Mouse (Mus musculus) limb, embryonic 11.5 days (tissue): ENCODE measurements around the gene Cela1. TPM values are rescaled to one million over a fixed set of nuclear protein-coding genes. Genes with fewer than 3 reads are reported as not detected.

Source experiments
- ATAC-seq: fragments of 200-750 bp; cut with Nextera tagmentation; 2 replicates; pipeline ENCODE4 v1.8.0; 2017; ENCODE audit warnings: low read depth; ENCODE audit not compliant: insufficient number of reproducible peaks, low FRiP score, low TSS enrichment
- DNase-seq: peaks from one replicate; pipeline ENCODE4 v3.0.0-alpha.2; 2015; ENCODE audit warnings: low spot score
- H3K27ac ChIP-seq: fragments of 300-500 bp; sonication (generic); replicated peaks from 2 replicates; pipeline ENCODE4 v1.5.1; 2014; ENCODE audit warnings: low read depth, mild to moderate bottlenecking, low read length
- H3K27me3 ChIP-seq: fragments of 300-500 bp; sonication (generic); 2 replicates; pipeline ENCODE4 v1.6.1; 2014; ENCODE audit warnings: mild to moderate bottlenecking, low read length, mixed read lengths; ENCODE audit not compliant: control insufficient read depth, insufficient read depth
- H3K36me3 ChIP-seq: fragments of 300-500 bp; sonication (generic); 2 replicates; pipeline ENCODE4 v1.6.1; 2014; ENCODE audit warnings: mild to moderate bottlenecking, low read length, moderate library complexity, mixed read lengths; ENCODE audit not compliant: control insufficient read depth, insufficient read depth
- H3K4me1 ChIP-seq: fragments of 300-500 bp; sonication (generic); 2 replicates; pipeline ENCODE4 v1.6.1; 2014; ENCODE audit warnings: low read length, mixed read lengths; ENCODE audit not compliant: control insufficient read depth, insufficient read depth
- H3K4me2 ChIP-seq: fragments of 300-500 bp; sonication (generic); 2 replicates; pipeline ENCODE4 v1.6.1; 2014; ENCODE audit warnings: low read depth, mild to moderate bottlenecking, moderate library complexity; ENCODE audit not compliant: severe bottlenecking
- H3K4me3 ChIP-seq: fragments of 300-500 bp; sonication (generic); 2 replicates; pipeline ENCODE4 v1.5.1; 2014; ENCODE audit warnings: low read depth, low read length
- H3K9ac ChIP-seq: fragments of 300-500 bp; sonication (generic); 2 replicates; pipeline ENCODE4 v1.6.1; 2014; ENCODE audit warnings: mild to moderate bottlenecking, low read length
- H3K9me3 ChIP-seq: fragments of 300-500 bp; sonication (generic); 2 replicates; pipeline ENCODE4 v1.6.1; 2016; ENCODE audit warnings: low read length; ENCODE audit not compliant: control insufficient read depth
- WGBS: fragments of 180-500 bp; shearing (Covaris S2); extraction: QIAGEN DNeasy Blood & Tissue Kit; methylation state at CpG from one replicate; pipeline ENCODE4 v1.1.7; 2014; 5-methylcytosine and 5-hydroxymethylcytosine counted together
- microRNA-seq: library from miRNA; unstranded; fragments of <30 nt; microRNA quantifications from one replicate; pipeline ENCODE4, GENCODE M21; 2016
- polyA plus RNA-seq: library from polyadenylated mRNA; unstranded; fragments of >200 nt; fragmentation: Nextera tagmentation; extraction: Ambion mirVana; gene quantifications from 2 replicates; pipeline ENCODE4 v1.2.1, GENCODE M21; 2014

Cela1 gene
- polyA plus RNA-seq, 1 experiment from 2014 or later = 1.4 TPM

- ATAC-seq (no peak), DNase-seq (no peak)
- no peak overlapping the region for H3K4me2 ChIP-seq
- H3K36me3 ChIP-seq = no peaks in the 10 kb centered on the region
- no peak overlapping the region for H3K9ac ChIP-seq
- WGBS = 47% methylated on average over 7 of the region's 7 CpGs
- H3K27me3 ChIP-seq = no peaks in the 10 kb centered on the region
- no peaks in the 10 kb centered on the region for H3K9me3 ChIP-seq
- peaks cover 8% of the 10 kb centered on the region; the same call in 1 of the 2 replicates for H3K4me1 ChIP-seq
- H3K4me3 ChIP-seq = no peak overlapping the region
- no peak overlapping the region for H3K27ac ChIP-seq
Observed at GRCm38 (mm10) chr15:100628797-100629196, 58.9 kb downstream of the Cela1 start.

GRCm38 (mm10) chr15:100627774-100628370 is 59.8 kb downstream of the Cela1 start:
- 6% methylated on average over 11 of the region's 11 CpGs for WGBS
- no peak overlapping the region for H3K27ac ChIP-seq
- no peaks in the 10 kb centered on the region for H3K36me3 ChIP-seq

GRCm38 (mm10) chr15:100627287-100627686 is 60.4 kb downstream of the Cela1 start:
- WGBS = 11% methylated on average over 10 of the region's 10 CpGs
- no peaks in the 10 kb centered on the region for H3K9me3 ChIP-seq

More at GRCm38 (mm10) chr15:100627774-100628370, 59.8 kb downstream of the Cela1 start:
- Histone ChIP-seq H3K4me3 (no peak overlapping the region), H3K9me3 (no peaks in the 10 kb centered on the region), H3K4me2 (no peak overlapping the region), H3K4me1 (peaks cover 8% of the 10 kb centered on the region; the same call in 1 of the 2 replicates), H3K9ac (0 out of 2 replicates have a peak overlapping the region, but pooled peaks have one; percentile 12), H3K27me3 (no peaks in the 10 kb centered on the region)
- no peak for DNase-seq
- no peak for ATAC-seq

GRCm38 (mm10) chr15:100624435-100624834 is 63.3 kb downstream of the Cela1 start:
- 90% methylated on average over 3 of the region's 3 CpGs for WGBS
- H3K4me3 ChIP-seq = no peak overlapping the region
- H3K36me3 ChIP-seq = no peaks in the 10 kb centered on the region
- H3K27me3 ChIP-seq = no peaks in the 10 kb centered on the region
- no peaks in the 10 kb centered on the region for H3K9me3 ChIP-seq
- no peak overlapping the region for H3K27ac ChIP-seq
- ATAC-seq (no peak), DNase-seq (no peak)
- no peak overlapping the region for H3K4me2 ChIP-seq
- no peak overlapping the region for H3K9ac ChIP-seq
- H3K4me1 ChIP-seq = peaks cover 8% of the 10 kb centered on the region; the same call in 1 of the 2 replicates

More at GRCm38 (mm10) chr15:100627287-100627686, 60.4 kb downstream of the Cela1 start:
- no peak overlapping the region for H3K4me2 ChIP-seq
- ATAC-seq (no peak), DNase-seq (peak; percentile 39)
- H3K4me1 ChIP-seq = peaks cover 8% of the 10 kb centered on the region; the same call in 1 of the 2 replicates
- H3K4me3 ChIP-seq = no peak overlapping the region
- no peak overlapping the region for H3K9ac ChIP-seq
- no peaks in the 10 kb centered on the region for H3K36me3 ChIP-seq
- no peak overlapping the region for H3K27ac ChIP-seq
- H3K27me3 ChIP-seq = no peaks in the 10 kb centered on the region

Small RNA genes within 50 kb of the gene (microRNA-seq; reads per million reads assigned to microRNA genes)
- gene Mir6961 = not detected

Other genes starting within 250 kb of the Cela1 start
- gene Letmd1, start 218.9 kb downstream of the Cela1 start, polyA plus RNA-seq = 30.6 and 31.4 TPM in 2 replicates
- gene Csrnp2, start 192.4 kb downstream of the Cela1 start, polyA plus RNA-seq = 27.8 and 28.1 TPM in 2 replicates
- gene Tfcp2, start 135.9 kb downstream of the Cela1 start, polyA plus RNA-seq = 29.3 and 30.1 TPM in 2 replicates
- gene Pou6f1, start 87.9 kb downstream of the Cela1 start, polyA plus RNA-seq = 3.9 and 4.2 TPM in 2 replicates
- gene Dazap2, start 72.6 kb downstream of the Cela1 start, polyA plus RNA-seq = 196 and 201 TPM in 2 replicates
- gene Smagp, start 51.0 kb downstream of the Cela1 start, polyA plus RNA-seq = 4.7 and 5.4 TPM in 2 replicates
- gene Bin2, start 18.4 kb downstream of the Cela1 start, polyA plus RNA-seq = 3.8 and 4.2 TPM in 2 replicates
- 0.04 and 0.07 TPM in 2 replicates for gene Galnt6, start 41.5 kb upstream of the Cela1 start, polyA plus RNA-seq
- 6.6 and 6.7 TPM in 2 replicates for gene Slc4a8, start 73.8 kb upstream of the Cela1 start, polyA plus RNA-seq
- gene Scn8a, start 181.9 kb upstream of the Cela1 start, polyA plus RNA-seq = 4.5 and 7.3 TPM in 2 replicates